Mouse (Mus musculus) forebrain, postnatal 0 days (tissue): Measurements from ENCODE around the gene Stag2. TPM values are rescaled to one million over a fixed set of nuclear protein-coding genes. Genes with fewer than 3 reads are reported as not detected.

Source experiments
- ATAC-seq: fragments of 200-750 bp; cut with Nextera tagmentation; 2 replicates; pipeline ENCODE4 v1.8.0; 2017; ENCODE audit warnings: mild to moderate bottlenecking, moderate library complexity
- DNase-seq: peaks from one replicate; pipeline ENCODE4 v3.0.0-alpha.2; 2015
- H3K27ac ChIP-seq: fragments of 300-500 bp; sonication (generic); 2 replicates; pipeline ENCODE4 v1.5.1; 2014; ENCODE audit warnings: low read depth, mild to moderate bottlenecking, antibody characterized with exemption, low read length, moderate library complexity, mixed read lengths
- H3K27me3 ChIP-seq: fragments of 300-500 bp; sonication (generic); 2 replicates; pipeline ENCODE4 v1.6.1; 2014; ENCODE audit warnings: mild to moderate bottlenecking, low read length, mixed read lengths; ENCODE audit not compliant: insufficient read depth
- H3K36me3 ChIP-seq: fragments of 300-500 bp; sonication (generic); 2 replicates; pipeline ENCODE4 v1.6.1; 2014; ENCODE audit warnings: mild to moderate bottlenecking, moderate library complexity; ENCODE audit not compliant: insufficient read depth
- H3K4me1 ChIP-seq: fragments of 300-500 bp; sonication (generic); 2 replicates; pipeline ENCODE4 v1.6.1; 2014; ENCODE audit warnings: antibody characterized with exemption; ENCODE audit not compliant: insufficient read depth
- H3K4me2 ChIP-seq: fragments of 300-500 bp; sonication (generic); 2 replicates; pipeline ENCODE4 v1.6.1; 2014; ENCODE audit warnings: low read depth, mild to moderate bottlenecking, moderate library complexity
- H3K4me3 ChIP-seq: fragments of 300-500 bp; sonication (generic); 2 replicates; pipeline ENCODE4 v1.5.1; 2014; ENCODE audit warnings: low read depth, low read length, mixed read lengths
- H3K9ac ChIP-seq: fragments of 300-500 bp; sonication (generic); 2 replicates; pipeline ENCODE4 v1.6.1; 2014; ENCODE audit warnings: mild to moderate bottlenecking
- H3K9me3 ChIP-seq: fragments of 300-500 bp; sonication (generic); 2 replicates; pipeline ENCODE4 v1.6.1; 2016; ENCODE audit warnings: low read length
- CTCF ChIP-seq: sonication (generic); IDR thresholded peaks from 2 replicates; pipeline ENCODE4 v1.5.1; 2016; ENCODE audit warnings: antibody characterized with exemption, control low read depth, low read depth
- WGBS: fragments of 180-500 bp; shearing (Covaris S2); extraction: QIAGEN DNeasy Blood & Tissue Kit; methylation state at CpG from one replicate; pipeline ENCODE4 v1.1.7; 2014; 5-methylcytosine and 5-hydroxymethylcytosine counted together
- polyA plus RNA-seq: library from polyadenylated mRNA; unstranded; fragments of >200 nt; fragmentation: Nextera tagmentation; extraction: Ambion mirVana; gene quantifications from 2 replicates; pipeline ENCODE4 v1.2.1, GENCODE M21; 2015
- total RNA-seq: library from RNA; depleted of rRNA; stranded (reverse); fragments of >200 nt; gene quantifications from 2 replicates; pipeline ENCODE4 v1.2.3, GENCODE M21; 2014

The Stag2 gene
- total and polyA plus RNA-seq, 2 experiments from 2014 or later: 14.5 to 93.7 TPM

GRCm38 (mm10) chrX:42153056-42153455, 3.9 kb downstream of the Stag2 start:
- ATAC-seq (no peak), DNase-seq (no peak)
- Histone ChIP-seq H3K27ac (no peak overlapping the region), H3K9me3 (no peaks in the 10 kb centered on the region), H3K4me3 (peak overlapping the region; percentile 62), H3K36me3 (no peaks in the 10 kb centered on the region), H3K9ac (no peak overlapping the region), H3K27me3 (no peaks in the 10 kb centered on the region), H3K4me1 (no peaks in the 10 kb centered on the region), H3K4me2 (peak overlapping the region; percentile 50)
- TF ChIP-seq CTCF: no peak
- 34% methylated on average over 4 of the region's 4 CpGs for WGBS

DNA sequence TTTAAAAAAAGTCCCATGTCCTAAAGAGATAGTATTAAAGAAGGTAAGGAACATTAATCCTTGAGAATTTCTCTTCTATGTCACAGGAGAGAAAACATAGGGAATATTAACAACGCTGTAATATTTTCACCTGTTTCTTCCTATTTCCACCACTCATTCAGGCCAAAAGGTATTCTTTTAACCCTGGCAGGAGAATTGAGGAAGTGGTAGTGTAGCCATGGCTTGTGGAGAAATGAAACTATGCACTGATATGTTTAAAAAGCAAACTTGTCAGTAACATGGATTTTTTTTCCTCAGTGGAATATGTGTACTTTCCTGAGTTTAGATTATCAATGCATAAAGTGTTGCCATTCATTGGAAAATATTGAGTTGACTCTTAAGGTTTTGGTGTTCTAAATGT, 16.3 kb downstream of the Stag2 start:
- Histone ChIP-seq H3K4me1 (no peaks in the 10 kb centered on the region), H3K9me3 (no peaks in the 10 kb centered on the region), H3K27me3 (no peaks in the 10 kb centered on the region), H3K4me3 (no peak overlapping the region), H3K4me2 (no peak overlapping the region), H3K9ac (no peak overlapping the region), H3K36me3 (no peaks in the 10 kb centered on the region), H3K27ac (no peak overlapping the region)
- no peak for DNase-seq
- 88% methylated on average over 1 of the region's 1 CpGs for WGBS
- no peak for ATAC-seq
- TF ChIP-seq CTCF: no peak

- no peaks in the 10 kb centered on the region for H3K9me3 ChIP-seq
- H3K36me3 ChIP-seq: no peaks in the 10 kb centered on the region
- no peak overlapping the region for H3K4me2 ChIP-seq
- ATAC-seq (no peak), DNase-seq (no peak)
- TF ChIP-seq CTCF: no peak
- no peaks in the 10 kb centered on the region for H3K4me1 ChIP-seq
- H3K4me3 ChIP-seq: no peak overlapping the region
- H3K9ac ChIP-seq: no peak overlapping the region
- no peak overlapping the region for H3K27ac ChIP-seq
- H3K27me3 ChIP-seq: no peaks in the 10 kb centered on the region
- WGBS: 86% methylated on average over 5 of the region's 5 CpGs
Observed at GRCm38 (mm10) chrX:42170811-42171210, 21.7 kb downstream of the Stag2 start.

DNA sequence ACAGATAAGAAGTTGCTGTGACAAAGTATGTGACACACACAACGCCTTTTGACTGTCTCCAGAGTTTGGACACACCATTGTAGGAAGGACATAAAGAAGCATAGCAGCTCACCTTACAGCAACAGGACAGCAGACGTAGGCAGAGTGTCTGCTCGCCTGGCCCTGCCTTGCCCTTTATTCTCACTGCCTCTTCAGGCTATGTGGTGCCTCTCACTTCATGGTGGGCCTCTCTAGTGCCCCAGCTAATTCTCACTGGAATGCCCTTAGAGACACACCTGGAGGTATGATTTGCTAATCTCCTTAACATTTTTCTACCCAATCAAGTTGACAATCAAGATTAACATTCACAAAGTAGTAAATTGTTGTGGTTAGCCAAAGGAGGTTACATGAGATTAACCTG, 38.5 kb downstream of the Stag2 start:
- Histone ChIP-seq H3K9ac (no peak overlapping the region), H3K36me3 (no peaks in the 10 kb centered on the region), H3K27me3 (no peaks in the 10 kb centered on the region), H3K27ac (no peak overlapping the region), H3K4me2 (no peak overlapping the region), H3K4me3 (no peak overlapping the region), H3K9me3 (no peaks in the 10 kb centered on the region), H3K4me1 (no peaks in the 10 kb centered on the region)
- WGBS: 66% methylated on average over 3 of the region's 3 CpGs
- DNase-seq (no peak), ATAC-seq (no peak)
- TF ChIP-seq CTCF: no peak

DNA sequence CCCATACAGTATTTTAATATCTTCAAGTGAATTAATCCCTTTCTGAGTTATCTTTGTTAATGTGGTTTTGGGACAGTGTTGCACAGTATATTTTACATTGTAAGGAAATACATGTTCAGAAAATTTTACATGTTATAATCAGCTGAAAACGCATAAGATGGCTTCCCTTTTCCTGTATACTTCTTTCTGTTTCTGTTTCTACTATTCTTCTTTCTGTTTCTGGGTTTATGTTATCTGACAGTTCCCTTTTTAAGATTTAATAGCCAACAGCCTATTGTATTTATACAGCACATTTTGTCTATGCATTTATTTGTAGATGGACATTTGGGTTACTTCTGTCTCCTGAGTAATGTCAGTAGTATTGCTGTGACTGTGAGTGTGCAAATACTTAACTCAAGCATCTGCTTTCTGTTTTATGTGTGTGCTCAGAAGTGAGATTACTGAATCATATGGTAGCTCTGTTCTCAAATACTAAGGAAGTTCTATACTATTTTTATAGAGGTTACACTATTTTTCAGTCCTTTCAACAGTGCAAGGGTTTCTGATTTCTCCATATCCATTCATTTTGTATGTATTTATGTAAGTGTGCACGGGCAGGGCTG, 39.8 kb downstream of the Stag2 start:
- 65% methylated on average over 2 of the region's 2 CpGs for WGBS

DNA sequence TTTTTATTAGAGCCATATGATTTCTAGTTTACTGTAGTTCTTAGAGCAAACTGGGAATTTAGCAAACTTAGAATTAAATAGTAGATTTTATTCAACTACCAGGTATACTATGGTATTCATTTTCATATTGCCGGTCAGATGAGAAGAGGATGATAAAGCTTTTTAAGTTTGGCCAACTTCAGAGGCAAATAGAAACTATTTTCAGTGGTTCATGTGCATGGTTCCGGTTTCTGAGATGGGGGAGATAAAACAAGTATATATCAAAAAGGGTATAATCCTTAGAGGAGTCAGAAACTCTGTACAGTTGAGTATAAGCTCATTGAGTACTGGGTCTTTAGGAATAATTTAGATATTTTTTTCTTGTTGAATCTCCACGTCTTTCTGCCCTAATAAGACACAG, 45.5 kb downstream of the Stag2 start:
- WGBS: 78% methylated on average over 3 of the region's 3 CpGs
- no peak for TF ChIP-seq CTCF
- Histone ChIP-seq H3K9me3 (no peaks in the 10 kb centered on the region), H3K27ac (no peak overlapping the region), H3K4me1 (no peaks in the 10 kb centered on the region), H3K27me3 (no peaks in the 10 kb centered on the region), H3K4me3 (no peak overlapping the region), H3K4me2 (no peak overlapping the region), H3K9ac (no peak overlapping the region), H3K36me3 (no peaks in the 10 kb centered on the region)
- DNase-seq (no peak), ATAC-seq (no peak)

More for the DNA sequence above, 39.8 kb downstream of the Stag2 start:
- Histone ChIP-seq H3K9ac (no peak overlapping the region), H3K27me3 (no peaks in the 10 kb centered on the region), H3K27ac (no peak overlapping the region), H3K4me3 (no peak overlapping the region), H3K36me3 (no peaks in the 10 kb centered on the region), H3K9me3 (no peaks in the 10 kb centered on the region), H3K4me1 (no peaks in the 10 kb centered on the region), H3K4me2 (no peak overlapping the region)
- ATAC-seq: no peak
- DNase-seq: no peak
- no peak for TF ChIP-seq CTCF

DNA sequence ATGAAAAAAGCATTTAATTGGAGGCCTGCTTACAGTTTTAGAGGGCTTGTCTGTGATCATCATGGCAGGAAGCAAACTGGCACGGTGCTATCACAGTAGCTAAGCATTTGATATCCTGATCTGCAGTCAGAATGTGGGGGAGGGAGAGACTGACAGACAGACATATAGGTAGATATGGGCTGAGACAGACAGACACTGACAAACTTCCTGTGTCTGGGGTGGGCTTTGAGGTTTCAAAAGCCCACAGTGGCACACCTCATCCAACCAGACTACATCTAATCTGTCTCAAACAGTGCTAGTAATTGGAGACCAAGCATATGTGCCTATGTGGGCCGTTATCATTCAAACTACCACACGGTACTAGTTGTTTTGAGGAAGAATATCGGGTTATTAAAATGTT, 53.4 kb downstream of the Stag2 start:
- H3K27me3 ChIP-seq: no peaks in the 10 kb centered on the region
- H3K4me3 ChIP-seq: no peak overlapping the region
- no peaks in the 10 kb centered on the region for H3K36me3 ChIP-seq
- no peak for TF ChIP-seq CTCF
- H3K27ac ChIP-seq: no peak overlapping the region
- ATAC-seq (no peak), DNase-seq (no peak)
- H3K9me3 ChIP-seq: no peaks in the 10 kb centered on the region
- WGBS: 92% methylated on average over 4 of the region's 4 CpGs
- no peak overlapping the region for H3K9ac ChIP-seq
- no peaks in the 10 kb centered on the region for H3K4me1 ChIP-seq
- no peak overlapping the region for H3K4me2 ChIP-seq

DNA sequence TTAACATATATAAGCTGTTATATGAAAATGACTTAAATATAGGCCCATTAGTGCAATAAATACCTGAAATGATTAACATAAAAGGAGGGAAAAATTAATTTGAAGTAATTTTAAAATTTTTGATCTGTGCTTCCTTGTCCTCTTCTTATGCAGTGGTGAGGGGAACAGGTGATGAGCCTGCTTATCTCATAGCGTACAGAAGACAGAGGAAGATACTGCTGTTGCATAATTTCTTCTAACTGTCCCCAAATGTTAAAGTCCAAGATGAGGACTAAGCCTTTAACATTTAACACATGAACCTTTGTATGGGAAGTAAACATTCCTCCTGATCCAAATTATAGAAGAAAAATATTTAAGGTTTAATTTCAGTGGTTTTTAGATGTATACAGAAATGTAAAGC, 66.6 kb downstream of the Stag2 start:
- no peak for DNase-seq
- Histone ChIP-seq H3K9ac (no peak overlapping the region), H3K9me3 (no peaks in the 10 kb centered on the region), H3K36me3 (no peaks in the 10 kb centered on the region), H3K27me3 (no peaks in the 10 kb centered on the region), H3K4me2 (no peak overlapping the region), H3K4me1 (no peaks in the 10 kb centered on the region), H3K27ac (no peak overlapping the region), H3K4me3 (no peak overlapping the region)
- TF ChIP-seq CTCF: no peak
- ATAC-seq: no peak
- 97% methylated on average over 1 of the region's 1 CpGs for WGBS
